Mouse (Mus musculus) kidney, embryonic 14.5 days (tissue): ENCODE measurements around the gene Bicra. TPM values are rescaled to one million over a fixed set of nuclear protein-coding genes. Genes with fewer than 3 reads are reported as not detected.

ENCODE experiments used
- ATAC-seq: fragments of 200-750 bp; cut with Nextera tagmentation; 2 replicates; pipeline ENCODE4 v1.8.0; 2017; ENCODE audit warnings: moderate number of reproducible peaks, mild to moderate bottlenecking, moderate TSS enrichment, moderate library complexity; ENCODE audit not compliant: low FRiP score, low TSS enrichment
- H3K27ac ChIP-seq: fragments of 300-500 bp; sonication (generic); 2 replicates; pipeline ENCODE4 v1.5.1; 2014; ENCODE audit warnings: low read depth, mild to moderate bottlenecking, low read length, moderate library complexity, mixed read lengths
- H3K27me3 ChIP-seq: fragments of 300-500 bp; sonication (generic); 2 replicates; pipeline ENCODE4 v1.6.1; 2014; ENCODE audit warnings: mild to moderate bottlenecking, low read length; ENCODE audit not compliant: control insufficient read depth, insufficient read depth
- H3K36me3 ChIP-seq: fragments of 300-500 bp; sonication (generic); 2 replicates; pipeline ENCODE4 v1.6.1; 2014; ENCODE audit warnings: low read length, mixed read lengths; ENCODE audit not compliant: control insufficient read depth, insufficient read depth
- H3K4me1 ChIP-seq: fragments of 300-500 bp; sonication (generic); 2 replicates; pipeline ENCODE4 v1.6.1; 2014; ENCODE audit warnings: low read length, mixed read lengths; ENCODE audit not compliant: control insufficient read depth, insufficient read depth
- H3K4me2 ChIP-seq: fragments of 300-500 bp; sonication (generic); replicated peaks from 2 replicates; pipeline ENCODE4 v1.6.1; 2014; ENCODE audit warnings: low read depth, mild to moderate bottlenecking, low read length
- H3K4me3 ChIP-seq: fragments of 300-500 bp; sonication (generic); 2 replicates; pipeline ENCODE4 v1.5.1; 2014; ENCODE audit warnings: mild to moderate bottlenecking, low read length
- H3K9ac ChIP-seq: fragments of 300-500 bp; sonication (generic); 2 replicates; pipeline ENCODE4 v1.6.1; 2014; ENCODE audit warnings: low read depth, mild to moderate bottlenecking, low read length, moderate library complexity
- H3K9me3 ChIP-seq: fragments of 300-500 bp; sonication (generic); 2 replicates; pipeline ENCODE4 v1.6.1; 2016; ENCODE audit warnings: low read length; ENCODE audit not compliant: control insufficient read depth
- WGBS: fragments of 180-500 bp; shearing (Covaris S2); extraction: QIAGEN DNeasy Blood & Tissue Kit; methylation state at CpG from one replicate; pipeline ENCODE4 v1.1.7; 2014; 5-methylcytosine and 5-hydroxymethylcytosine counted together
- polyA plus RNA-seq: library from polyadenylated mRNA; unstranded; fragments of >200 nt; fragmentation: Nextera tagmentation; extraction: Ambion mirVana; gene quantifications from 2 replicates; pipeline ENCODE4 v1.2.1, GENCODE M21; 2014

Gene Bicra
- 6.9 and 10.0 TPM in 2 replicates for polyA plus RNA-seq

GRCm38 (mm10) chr7:16047338-16048146, at the start of gene Bicra:
Gene Bicra (minus strand): TSS chr7:16047921.
- no peaks in the 10 kb centered on the region for H3K27me3 ChIP-seq
- peak; percentile 67 for ATAC-seq
- peak within 1 kb of the TSS; percentile 96 for H3K9ac ChIP-seq
- H3K36me3 ChIP-seq: peaks cover 4% of the 10 kb centered on the region; the same call in 1 of the 2 replicates
- H3K27ac ChIP-seq: peak within 1 kb of the TSS; percentile 97
- WGBS: 1% methylated on average over 53 of the region's 69 CpGs
- H3K4me1 ChIP-seq: peaks cover 39% of the 10 kb centered on the region
- H3K9me3 ChIP-seq: no peaks in the 10 kb centered on the region
- peak within 1 kb of the TSS; percentile 82 for H3K4me2 ChIP-seq
- peak within 1 kb of the TSS; percentile 87 for H3K4me3 ChIP-seq

GRCm38 (mm10) chr7:16094592-16094991, 46.9 kb upstream of the Bicra start:
- Histone ChIP-seq H3K9me3 (no peaks in the 10 kb centered on the region), H3K36me3 (no peaks in the 10 kb centered on the region), H3K27me3 (no peaks in the 10 kb centered on the region), H3K4me2 (no peak overlapping the region), H3K4me3 (no peak overlapping the region), H3K9ac (no peak overlapping the region), H3K4me1 (peaks cover 5% of the 10 kb centered on the region), H3K27ac (no peak overlapping the region)
- no peak for ATAC-seq
- 72% methylated on average over 3 of the region's 3 CpGs for WGBS

GRCm38 (mm10) chr7:16087587-16087986, 39.9 kb upstream of the Bicra start:
- Histone ChIP-seq H3K36me3 (no peaks in the 10 kb centered on the region), H3K27me3 (no peaks in the 10 kb centered on the region), H3K4me1 (no peaks in the 10 kb centered on the region), H3K4me3 (no peak overlapping the region), H3K27ac (no peak overlapping the region), H3K4me2 (no peak overlapping the region), H3K9me3 (no peaks in the 10 kb centered on the region), H3K9ac (no peak overlapping the region)
- WGBS: 79% methylated on average over 2 of the region's 2 CpGs
- no peak for ATAC-seq

- ATAC-seq: no peak
- no peaks in the 10 kb centered on the region for H3K27me3 ChIP-seq
These were observed 35.6 kb upstream of the Bicra start for GRCm38 (mm10) chr7:16083361-16083760.

GRCm38 (mm10) chr7:16080581-16080980, 32.9 kb upstream of the Bicra start:
- no peaks in the 10 kb centered on the region for H3K4me1 ChIP-seq
- no peaks in the 10 kb centered on the region for H3K9me3 ChIP-seq
- no peak overlapping the region for H3K9ac ChIP-seq
- H3K27me3 ChIP-seq: no peaks in the 10 kb centered on the region
- ATAC-seq: no peak
- no peak overlapping the region for H3K27ac ChIP-seq
- H3K36me3 ChIP-seq: no peaks in the 10 kb centered on the region
- WGBS: 73% methylated on average over 4 of the region's 4 CpGs
- H3K4me2 ChIP-seq: no peak overlapping the region
- H3K4me3 ChIP-seq: no peak overlapping the region

More at GRCm38 (mm10) chr7:16083361-16083760, 35.6 kb upstream of the Bicra start:
- no peak overlapping the region for H3K27ac ChIP-seq
- H3K4me2 ChIP-seq: no peak overlapping the region
- H3K36me3 ChIP-seq: no peaks in the 10 kb centered on the region
- H3K4me3 ChIP-seq: no peak overlapping the region
- no peaks in the 10 kb centered on the region for H3K9me3 ChIP-seq
- H3K4me1 ChIP-seq: no peaks in the 10 kb centered on the region
- 57% methylated on average over 4 of the region's 4 CpGs for WGBS
- H3K9ac ChIP-seq: no peak overlapping the region

GRCm38 (mm10) chr7:16079947-16080346, 32.2 kb upstream of the Bicra start:
- H3K4me1 ChIP-seq: no peaks in the 10 kb centered on the region
- WGBS: 73% methylated on average over 1 of the region's 1 CpGs

GRCm38 (mm10) chr7:16071906-16072305, 24.2 kb upstream of the Bicra start:
- no peak for ATAC-seq
- Histone ChIP-seq H3K4me3 (no peak overlapping the region), H3K9ac (no peak overlapping the region), H3K9me3 (no peaks in the 10 kb centered on the region), H3K27ac (no peak overlapping the region), H3K36me3 (no peaks in the 10 kb centered on the region), H3K27me3 (no peaks in the 10 kb centered on the region), H3K4me2 (no peak overlapping the region), H3K4me1 (no peaks in the 10 kb centered on the region)
- 78% methylated on average over 6 of the region's 6 CpGs for WGBS

More at GRCm38 (mm10) chr7:16079947-16080346, 32.2 kb upstream of the Bicra start:
- ATAC-seq: no peak
- H3K9ac ChIP-seq: no peak overlapping the region
- H3K27me3 ChIP-seq: no peaks in the 10 kb centered on the region
- H3K9me3 ChIP-seq: no peaks in the 10 kb centered on the region
- no peak overlapping the region for H3K4me3 ChIP-seq
- no peak overlapping the region for H3K27ac ChIP-seq
- no peak overlapping the region for H3K4me2 ChIP-seq
- no peaks in the 10 kb centered on the region for H3K36me3 ChIP-seq

- no peaks in the 10 kb centered on the region for H3K27me3 ChIP-seq
- H3K4me1 ChIP-seq: no peaks in the 10 kb centered on the region
- no peaks in the 10 kb centered on the region for H3K9me3 ChIP-seq
- no peak overlapping the region for H3K4me3 ChIP-seq
- H3K27ac ChIP-seq: no peak overlapping the region
- no peaks in the 10 kb centered on the region for H3K36me3 ChIP-seq
- no peak for ATAC-seq
- no peak overlapping the region for H3K4me2 ChIP-seq
- H3K9ac ChIP-seq: no peak overlapping the region
These were observed 23.1 kb upstream of the Bicra start for GRCm38 (mm10) chr7:16070846-16071245.

- Histone ChIP-seq H3K4me2 (no peak overlapping the region), H3K9me3 (peaks cover 9% of the 10 kb centered on the region), H3K36me3 (no peaks in the 10 kb centered on the region), H3K27me3 (peaks cover 18% of the 10 kb centered on the region), H3K9ac (no peak overlapping the region), H3K4me3 (no peak overlapping the region), H3K4me1 (peaks cover 4% of the 10 kb centered on the region; the same call in 1 of the 2 replicates), H3K27ac (no peak overlapping the region)
- no peak for ATAC-seq
- 39% methylated on average over 4 of the region's 4 CpGs for WGBS
These were observed 15.8 kb upstream of the Bicra start for GRCm38 (mm10) chr7:16063490-16063889.
